Mouse (Mus musculus) layer of hippocampus, adult 11-12 months (tissue): ENCODE data around the gene Abhd14a.

Source experiments
- DNase-seq: peaks from one replicate; pipeline ENCODE4 v3.0.0; 2022; ENCODE audit warnings: low spot score

Gene Abhd14a

DNA sequence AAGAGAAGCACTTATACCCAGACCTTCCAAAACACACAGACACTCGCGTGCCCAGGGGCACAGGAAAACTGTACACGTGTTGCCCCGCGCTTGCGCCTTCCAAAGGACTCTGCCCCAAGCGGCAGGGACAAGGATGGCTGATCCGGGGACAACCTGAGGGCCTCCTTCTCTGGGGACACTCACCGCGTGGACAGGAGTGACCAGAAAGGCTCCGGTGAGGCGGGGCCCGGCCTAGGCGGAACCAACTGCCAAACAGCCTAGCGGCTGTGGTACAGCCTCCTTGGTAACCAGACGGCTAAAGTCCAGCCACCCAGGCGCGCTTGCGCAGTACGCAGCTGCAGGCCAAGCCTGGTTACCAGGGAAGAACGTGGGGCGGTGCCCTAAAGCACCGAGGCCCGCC is at the start of gene Abhd14a, which contains the start of gene Abhd14b:
Gene Abhd14a (minus strand): TSS at position 331 of the 400 bp plus-strand sequence.
Gene Abhd14b (plus strand): TSS at position 112 of the 400 bp plus-strand sequence.
- DNase-seq = peak; percentile 94

DNA sequence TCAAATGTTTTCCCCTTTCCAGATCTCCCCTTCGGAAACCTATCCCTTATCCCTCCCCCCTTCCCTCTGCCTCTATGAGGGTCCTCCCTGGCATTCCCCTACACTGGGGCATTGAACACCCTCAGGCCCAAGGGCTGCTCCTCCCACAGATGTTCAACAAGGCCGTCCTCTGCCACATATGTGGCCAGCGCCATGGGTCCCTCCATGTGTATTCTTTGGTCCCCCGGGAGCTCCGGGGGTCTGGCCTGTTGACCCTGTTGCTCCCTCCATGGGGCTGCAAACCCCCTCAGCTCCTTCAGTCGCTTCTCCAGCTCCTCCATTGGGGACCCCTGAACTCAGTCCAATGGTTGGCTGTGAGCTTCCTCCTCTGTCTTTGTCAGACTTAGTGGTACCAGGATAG is 40.1 kb upstream of the Abhd14a start:
- peak; percentile 0 for DNase-seq

DNA sequence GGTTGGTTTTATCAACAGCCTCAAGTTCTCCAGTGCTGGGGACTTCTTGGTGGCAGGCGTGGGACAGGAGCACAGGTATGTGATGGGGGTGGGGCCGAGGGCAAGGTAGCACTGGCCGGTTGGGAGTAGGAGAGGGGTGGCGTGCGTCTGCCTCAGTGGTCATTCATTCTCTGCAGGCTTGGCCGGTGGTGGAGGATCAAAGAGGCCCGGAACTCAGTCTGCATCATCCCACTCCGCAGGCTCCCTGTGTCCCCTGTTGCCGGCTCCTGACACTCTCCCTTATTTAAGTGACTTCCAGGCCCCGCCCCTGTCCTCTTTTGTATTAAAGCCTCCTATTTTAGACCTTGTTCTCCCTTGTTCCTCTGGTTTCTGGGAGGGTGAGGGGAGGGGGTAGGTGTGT is 37.6 kb upstream of the Abhd14a start:
- DNase-seq = peak; percentile 2

DNA sequence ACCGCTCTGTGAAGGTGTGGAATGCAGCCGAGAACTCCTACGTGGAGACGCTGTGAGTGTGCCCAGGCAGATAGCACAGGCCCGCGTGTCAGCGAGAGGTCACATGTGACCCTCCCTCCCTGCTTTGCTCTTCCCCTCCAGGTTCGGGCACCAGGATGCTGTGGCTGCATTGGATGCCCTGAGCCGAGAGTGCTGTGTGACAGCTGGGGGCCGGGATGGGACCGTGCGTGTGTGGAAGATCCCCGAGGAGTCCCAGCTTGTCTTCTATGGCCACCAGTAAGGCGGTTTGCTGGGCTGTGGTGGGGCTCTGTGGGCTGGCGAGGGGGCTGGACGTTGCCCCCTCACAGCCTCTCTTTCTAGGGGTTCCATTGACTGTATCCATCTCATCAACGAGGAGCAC is 36.1 kb upstream of the Abhd14a start:
- DNase-seq = peak; percentile 5

DNA sequence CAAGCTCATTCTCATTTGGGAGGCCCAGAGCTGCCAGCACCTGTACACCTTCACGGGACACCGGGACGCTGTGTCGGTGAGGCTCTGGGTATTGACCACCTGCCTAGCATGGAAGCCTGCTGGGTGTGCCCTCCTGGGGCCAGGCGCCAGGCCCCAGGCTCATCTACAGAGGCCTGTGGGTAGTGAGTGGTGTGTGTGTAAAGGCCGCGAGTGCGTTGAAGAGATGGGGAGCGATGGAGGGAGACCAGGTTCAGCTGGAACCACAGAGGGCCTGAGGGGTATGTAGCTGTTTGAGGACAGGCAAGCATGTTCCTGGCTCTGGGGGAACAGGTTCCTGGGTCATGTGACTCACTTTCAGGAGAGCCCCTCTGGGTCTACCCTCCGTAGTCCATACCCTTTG is 35.7 kb upstream of the Abhd14a start:
- peak; percentile 2 for DNase-seq

DNA sequence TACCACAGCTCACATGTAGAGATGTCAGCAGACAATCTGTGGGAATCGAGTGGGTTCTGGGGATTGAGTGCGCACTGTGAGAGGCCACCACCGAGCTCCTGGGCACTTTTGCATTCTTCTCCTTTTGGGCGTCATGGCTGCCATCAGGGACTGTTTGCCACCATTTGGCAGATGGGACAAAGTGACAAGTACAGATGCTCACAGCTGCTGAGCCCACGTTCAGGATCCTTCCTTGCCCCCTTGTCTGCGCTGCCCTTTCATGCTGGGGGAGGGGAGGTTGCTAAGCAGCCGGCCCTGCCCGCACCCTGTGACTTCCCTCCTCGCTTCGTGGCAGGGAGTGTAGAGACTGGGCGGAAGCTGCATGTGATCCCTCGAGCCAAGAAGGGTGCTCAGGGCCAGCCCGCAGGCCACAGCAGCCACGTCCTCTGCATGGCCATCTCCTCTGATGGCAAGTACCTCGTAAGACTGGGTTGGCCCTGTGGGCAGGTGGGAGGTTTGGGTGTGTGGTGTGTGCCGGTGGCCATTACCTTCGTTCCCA is 35.2 kb upstream of the Abhd14a start:
- DNase-seq = peak; percentile 2

DNA sequence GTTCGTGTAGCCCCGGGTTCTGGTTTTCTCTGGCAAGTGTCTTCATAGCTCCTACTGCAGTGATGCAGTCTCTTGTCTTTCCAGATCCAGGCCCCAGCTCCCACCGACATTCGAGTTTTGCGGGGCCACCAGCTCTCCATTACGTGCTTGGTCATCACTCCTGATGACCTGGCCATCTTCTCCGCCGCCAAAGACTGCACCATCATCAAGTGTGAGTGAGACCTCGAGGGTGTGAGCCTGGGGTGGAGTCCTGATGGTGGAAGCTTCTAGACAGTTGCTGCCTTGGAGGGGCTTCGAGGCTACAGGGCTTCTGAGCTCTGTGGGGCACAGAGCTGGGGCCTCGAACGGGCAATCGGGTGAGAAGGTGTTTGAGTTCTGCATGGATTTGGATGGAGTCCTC is 34.2 kb upstream of the Abhd14a start:
- peak; percentile 5 for DNase-seq

DNA sequence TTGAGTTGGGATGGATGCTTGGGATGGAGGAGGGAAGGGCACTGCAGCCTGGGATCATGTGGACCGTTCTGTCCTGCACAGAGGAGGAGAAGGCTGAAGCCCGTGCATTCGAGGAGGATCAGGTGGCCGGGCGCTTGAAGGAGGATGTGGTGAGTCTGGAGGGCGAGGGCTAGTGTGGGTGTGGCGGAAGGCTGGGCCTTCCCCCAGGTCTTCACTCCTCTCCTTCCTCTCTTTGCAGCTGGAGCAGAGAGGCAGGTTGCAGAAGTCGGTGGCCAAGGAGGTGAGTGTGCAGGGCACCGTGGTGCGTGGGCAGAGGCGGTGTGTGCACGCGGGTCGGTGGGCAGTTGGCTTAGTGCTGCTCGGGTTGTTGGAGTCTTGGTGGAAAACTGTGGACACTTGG is 33.6 kb upstream of the Abhd14a start:
- peak; percentile 2 for DNase-seq

DNA sequence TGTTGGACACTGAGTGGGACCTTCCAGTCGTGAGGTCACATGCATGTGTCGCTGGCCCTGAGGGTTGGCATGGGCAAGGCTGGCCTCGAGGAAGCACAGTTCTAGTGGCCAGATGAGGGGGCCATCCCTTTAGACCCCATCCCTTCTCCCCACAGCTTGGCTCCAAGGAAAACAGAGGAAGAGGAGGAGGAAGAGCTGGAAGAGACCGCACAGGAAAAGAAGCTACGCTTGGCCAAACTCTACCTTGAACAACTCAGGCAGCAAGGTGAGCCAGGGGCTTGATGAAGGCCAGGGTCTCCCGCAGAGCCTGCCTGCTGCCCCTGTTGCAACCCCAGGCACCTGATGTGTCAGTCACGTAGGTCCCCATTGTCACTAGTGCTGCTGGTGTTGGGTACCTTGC is 33.1 kb upstream of the Abhd14a start:
- no peak for DNase-seq

DNA sequence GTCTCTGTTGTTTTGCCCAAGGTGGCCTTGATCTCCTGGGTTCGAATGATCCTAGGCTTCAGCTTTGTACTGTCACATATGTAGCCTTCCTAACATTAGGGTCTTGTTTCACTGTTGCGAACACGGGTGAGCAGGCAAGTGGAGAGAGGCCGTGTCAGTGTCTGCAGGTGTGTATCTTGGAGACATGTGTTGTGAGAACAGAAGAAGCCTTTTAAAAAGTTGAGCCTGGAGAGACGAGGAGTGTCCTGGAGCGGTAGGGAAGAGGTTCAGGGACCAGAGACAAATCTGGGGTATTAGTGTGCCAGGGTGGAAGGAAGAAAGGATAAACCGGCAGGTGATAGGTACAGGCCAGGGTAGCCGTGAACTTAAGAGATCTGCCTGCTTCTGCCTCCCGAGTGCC is 30.6 kb upstream of the Abhd14a start:
- peak; percentile 2 for DNase-seq

DNA sequence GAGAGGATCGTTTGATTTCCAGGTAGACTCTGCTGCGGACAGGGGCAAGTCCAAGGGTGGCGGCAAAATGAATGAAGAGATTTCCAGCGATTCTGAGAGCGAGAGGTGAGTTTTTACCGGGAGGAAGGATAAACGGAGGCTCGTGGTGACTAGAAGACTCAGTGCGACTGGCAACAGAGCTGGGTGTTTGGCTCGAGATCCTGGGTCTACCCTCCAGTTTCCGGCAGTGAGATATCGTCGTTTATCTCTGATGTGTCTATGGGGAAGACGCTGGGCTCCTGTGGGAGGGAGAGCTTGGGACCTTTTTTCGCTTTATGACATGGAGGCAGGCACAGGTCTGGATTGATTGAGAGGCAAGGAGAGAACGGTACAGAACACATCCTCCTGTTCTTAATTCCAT is 30.2 kb upstream of the Abhd14a start:
- no peak for DNase-seq

DNA sequence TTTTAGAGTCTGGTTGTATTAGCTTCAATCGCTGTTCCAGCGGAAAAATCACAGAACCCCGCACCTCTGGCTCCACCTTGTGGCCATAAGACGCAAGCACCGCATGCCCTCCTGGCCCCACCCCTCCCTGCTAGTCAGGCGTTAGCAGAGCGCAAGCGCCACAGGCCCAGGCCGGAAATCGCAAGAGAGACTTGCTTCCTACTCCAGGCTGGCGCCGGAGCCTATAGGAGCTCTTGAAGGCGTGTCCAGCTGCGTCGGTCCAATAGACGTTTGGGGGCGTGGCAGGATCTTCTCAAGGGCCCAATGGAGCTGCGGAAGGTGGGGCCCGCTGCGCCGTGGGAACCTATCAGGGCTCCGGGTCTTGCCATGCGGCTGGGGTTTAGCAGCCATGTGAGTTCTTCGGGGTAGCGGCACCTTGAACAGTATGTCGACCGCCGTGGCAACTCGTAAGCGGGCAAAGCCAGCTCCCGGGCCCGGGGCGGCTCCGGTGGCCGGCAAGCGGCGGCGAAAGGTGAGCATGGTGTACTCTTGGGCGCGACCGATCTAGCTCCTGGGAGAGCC is 29.5 kb upstream of the Abhd14a start, which contains the start of gene Parp3:
Gene Parp3 (minus strand): TSS at position 26 of the 561 bp plus-strand sequence.
- peak; percentile 100 for DNase-seq

DNA sequence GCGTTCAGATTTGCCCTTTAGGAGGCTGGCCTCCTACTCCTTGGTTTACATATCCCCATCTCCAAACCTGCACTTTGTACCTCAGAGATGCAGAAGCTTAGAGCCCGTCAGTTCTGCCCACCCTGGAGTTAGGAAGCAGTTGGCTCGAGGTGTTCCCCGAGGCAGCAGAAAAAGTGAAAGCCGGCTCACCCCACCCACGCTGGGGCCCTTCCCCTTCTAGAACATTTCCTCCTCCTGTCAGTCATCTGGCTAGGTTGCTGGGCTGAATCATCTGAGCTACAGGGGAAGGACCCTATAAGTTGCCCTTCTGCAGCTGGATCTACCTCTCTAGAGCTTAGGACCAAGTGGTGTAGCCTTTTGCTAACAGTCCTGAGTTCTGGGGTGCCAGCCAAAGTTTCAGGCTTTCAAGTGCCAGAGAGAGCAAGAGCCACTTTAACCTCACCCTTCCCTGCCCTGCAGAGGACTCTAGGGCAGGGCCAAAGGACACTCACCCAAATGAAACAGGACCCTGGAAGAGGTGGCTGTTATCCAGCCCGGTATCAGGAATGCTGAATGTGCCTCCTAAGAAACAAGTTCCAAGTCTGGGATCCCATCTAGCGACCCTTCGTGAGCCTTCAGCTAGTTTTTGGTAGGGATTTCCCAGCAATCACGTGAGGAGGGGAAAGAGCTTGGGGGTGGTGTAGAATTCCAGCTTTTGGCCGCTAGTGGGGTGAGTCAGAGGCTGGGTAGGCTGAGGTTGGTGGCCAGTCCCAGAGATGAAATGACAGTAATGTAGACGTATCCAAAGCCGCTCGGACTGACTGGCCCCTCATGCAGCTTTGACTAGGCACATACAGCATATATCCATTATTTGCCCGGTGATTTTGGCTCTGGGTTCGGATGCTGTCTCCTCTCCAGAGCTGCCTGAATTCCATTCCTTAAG is 28.8 kb upstream of the Abhd14a start:
- DNase-seq = peak; percentile 34

DNA sequence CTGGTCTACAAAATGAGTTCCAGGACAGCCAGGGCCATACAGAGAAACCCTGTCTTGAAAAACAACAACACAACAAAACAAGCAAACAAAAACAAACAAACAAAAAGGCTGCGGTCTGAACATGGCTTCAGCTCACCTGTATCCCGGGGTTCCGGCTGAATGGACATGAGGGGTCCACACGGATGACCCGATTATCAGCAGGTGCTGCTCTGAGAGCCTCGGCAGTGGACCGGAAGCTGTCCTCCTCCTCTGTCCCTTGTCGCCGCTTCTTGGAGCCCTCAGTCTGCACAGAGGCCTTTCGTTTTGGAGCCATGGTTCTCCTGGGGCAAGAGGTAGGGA is 28.2 kb upstream of the Abhd14a start, which contains the start of gene Rrp9:
Gene Rrp9 (plus strand): TSS at position 301 of the 339 bp plus-strand sequence.
- peak; percentile 16 for DNase-seq

DNA sequence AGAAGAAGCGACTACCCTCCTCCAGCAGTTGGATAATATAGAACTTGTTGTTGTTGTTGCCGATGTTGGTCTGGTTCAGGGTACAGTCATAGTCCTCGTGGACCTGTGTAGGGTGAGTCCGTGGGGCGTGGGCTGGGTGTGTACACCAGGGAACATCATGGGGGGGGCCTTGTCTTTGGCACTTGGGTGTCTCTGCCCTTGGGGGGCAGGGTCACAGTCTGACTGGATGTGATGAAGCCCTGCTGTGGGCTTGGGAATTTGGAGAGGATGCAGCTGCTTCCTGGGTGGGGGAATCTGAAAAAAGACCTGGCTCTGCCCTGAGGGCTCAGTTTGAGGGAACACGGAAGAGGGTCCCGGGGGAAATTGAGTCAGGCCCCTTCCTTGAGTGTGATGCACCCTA is 27.6 kb upstream of the Abhd14a start:
- no peak for DNase-seq

DNA sequence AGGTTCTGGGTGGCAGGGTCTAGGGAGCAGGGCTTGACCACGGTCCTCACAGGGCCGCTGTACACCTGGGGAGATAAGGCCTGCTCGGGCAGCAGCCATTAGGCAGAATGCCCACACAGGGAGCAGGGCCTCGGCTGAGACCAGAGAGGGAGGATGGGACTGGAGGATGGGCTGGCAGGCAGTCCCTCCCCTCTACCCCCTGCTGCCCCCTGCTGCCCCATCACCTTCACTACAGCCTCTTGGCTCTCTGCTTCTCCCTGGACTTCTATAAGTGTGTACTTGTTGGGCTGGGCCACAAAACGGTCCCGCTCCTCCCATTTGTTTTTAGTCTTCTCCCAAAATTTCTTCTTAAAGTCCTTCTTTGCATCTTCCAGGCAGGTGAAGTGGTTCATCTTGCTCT is 27.0 kb upstream of the Abhd14a start:
- DNase-seq = peak; percentile 61

DNA sequence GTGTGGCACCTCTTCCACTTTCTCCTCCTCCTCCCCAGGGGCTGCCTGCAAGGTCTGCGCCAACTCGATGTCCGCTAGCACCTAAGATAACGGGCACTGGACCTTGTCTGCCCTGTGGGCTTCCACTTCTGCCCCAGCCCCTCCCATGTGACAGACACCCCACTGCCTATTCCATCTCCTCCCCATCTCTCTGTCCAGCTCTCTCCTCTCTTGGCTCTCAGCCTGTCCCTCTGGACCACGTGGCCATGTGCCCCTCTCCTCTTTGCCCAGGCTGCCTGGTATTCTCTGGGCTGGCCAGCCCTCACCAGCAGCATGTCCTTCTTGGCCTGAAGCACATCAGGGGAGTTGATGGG is 26.3 kb upstream of the Abhd14a start:
- no peak for DNase-seq

DNA sequence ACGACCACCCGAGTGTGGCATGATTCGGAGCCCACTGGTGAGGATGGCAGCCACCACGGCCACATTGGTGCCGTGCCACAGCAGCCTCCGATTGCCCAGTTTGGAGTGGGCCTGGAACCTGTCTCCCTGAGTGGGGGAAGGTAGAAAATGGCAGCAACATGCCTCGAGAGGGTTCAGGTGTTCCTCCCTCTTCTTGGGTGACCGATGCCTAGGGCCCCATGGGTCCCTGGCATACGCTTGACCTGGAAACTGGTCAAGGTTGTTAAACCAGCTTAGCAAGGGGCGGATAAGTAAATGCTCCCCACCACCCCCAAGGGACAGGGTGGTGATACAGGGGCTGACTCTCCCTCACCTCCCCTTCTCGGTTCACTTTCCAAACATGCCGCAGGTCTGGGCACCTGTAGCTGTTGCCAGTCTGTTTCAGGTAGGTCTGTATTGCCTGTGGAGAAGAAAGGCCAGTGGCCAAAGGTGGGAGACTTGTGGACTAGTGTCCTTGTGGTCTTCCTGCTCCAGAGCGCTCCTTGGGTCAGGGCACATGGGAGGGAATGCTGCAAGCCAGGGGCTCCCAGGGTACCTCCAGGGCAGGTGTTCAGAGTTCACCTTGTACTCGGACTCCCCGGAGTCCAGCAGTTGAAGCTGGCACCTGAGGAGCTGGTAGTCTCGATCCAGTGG is 25.7 kb upstream of the Abhd14a start:
- DNase-seq = peak; percentile 14

DNA sequence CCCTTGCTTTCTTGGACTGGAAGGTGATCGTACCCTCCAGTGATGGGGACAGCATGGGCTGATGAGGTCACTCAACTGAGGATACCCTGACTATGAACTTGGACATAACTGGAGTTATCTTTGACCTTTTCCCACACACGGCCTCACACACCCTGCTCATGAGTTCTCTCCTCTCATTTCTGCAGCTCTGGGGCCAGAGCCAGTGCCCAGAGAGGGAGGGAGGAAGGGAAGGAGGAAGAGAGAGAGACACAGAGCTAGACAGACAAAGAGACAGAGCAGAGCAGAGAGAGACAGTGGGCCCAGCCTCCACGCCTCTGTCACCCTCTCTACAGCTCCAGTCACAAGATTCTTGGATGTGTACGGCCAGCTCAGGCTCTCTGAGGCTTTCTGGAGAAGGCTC is 24.8 kb upstream of the Abhd14a start:
- peak; percentile 12 for DNase-seq

DNA sequence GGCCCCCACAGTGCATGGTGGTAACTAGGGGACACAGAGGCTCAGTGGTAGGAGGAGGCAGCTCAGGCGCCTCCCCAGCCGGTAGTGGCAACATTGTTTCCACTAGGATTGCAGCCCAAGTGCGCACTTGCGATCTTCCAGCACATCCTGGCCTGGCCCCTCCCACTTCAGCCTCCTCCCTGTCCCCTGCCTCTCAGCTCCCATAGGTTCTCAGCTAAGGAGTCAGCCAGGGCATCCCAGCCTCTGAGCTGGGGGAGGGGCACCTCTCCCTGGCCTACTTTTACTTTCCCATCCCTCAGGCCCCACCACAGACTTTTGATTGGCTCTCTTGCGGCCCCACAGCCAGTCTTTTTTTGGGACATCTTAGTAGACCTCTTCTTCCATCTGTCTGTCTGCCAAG is 24.4 kb upstream of the Abhd14a start:
- peak; percentile 50 for DNase-seq

DNA sequence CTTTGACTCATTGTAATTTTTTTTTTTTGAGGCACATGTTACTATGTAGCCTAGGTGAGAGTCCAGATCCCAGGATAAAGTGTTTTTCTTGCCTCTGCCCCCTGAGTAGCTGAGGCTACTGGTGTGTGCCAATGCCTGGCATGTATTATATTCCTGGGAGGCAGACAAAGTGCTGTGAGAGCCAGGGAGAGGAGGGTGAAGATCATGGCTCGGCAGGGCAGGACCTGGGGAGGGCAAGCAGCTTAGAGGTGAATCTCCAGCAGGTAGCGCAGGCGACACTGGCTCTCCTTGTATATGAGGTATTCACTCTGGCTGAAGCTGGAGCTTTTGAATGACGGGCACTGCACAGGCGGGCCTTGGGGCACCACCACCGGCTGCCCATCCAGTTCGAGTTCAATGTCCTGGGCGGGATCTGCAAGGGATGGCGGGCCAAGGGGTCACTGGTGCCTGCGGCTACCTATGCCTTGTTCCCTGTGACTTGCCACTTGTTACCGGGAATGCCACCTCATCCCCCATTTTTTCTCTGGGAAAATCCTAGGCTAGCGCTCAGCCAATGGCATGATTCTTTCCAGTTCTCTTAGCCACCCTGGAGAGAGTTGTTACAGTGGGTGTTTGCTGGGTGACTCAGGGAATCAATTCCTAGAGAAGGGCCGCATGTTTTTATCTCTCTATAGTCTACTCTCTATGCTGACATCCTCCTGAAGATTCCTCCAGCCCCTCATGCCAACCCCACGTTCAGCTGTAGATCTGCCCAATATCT is 23.7 kb upstream of the Abhd14a start:
- DNase-seq = peak; percentile 9

DNA sequence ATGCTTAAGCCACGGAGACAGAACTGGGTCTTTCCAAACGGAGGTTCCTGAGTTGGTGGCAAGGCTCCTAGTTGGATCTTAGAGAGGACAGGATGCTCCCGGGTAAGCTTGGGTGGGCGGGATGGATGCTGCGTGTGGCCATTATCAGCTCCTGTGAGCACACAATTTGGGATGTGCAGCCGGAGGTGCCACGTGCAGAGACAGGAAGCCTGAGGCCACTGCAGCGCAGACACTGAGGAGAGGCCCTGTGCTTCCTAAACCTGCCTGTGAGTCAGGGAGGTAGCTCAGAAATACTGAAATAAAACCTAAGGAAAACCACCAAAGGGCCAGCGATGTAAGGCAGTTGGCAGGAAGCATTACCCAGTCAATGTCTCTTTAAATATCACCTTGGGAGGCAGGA is 22.3 kb upstream of the Abhd14a start:
- no peak for DNase-seq
